Mouse (Mus musculus) G1E (cell line): ENCODE results near the gene Ifngr2.

Source experiments
- CTCF ChIP-seq: IDR thresholded peaks from 2 replicates; pipeline ENCODE4 v1.5.1; 2012; ENCODE audit warnings: low read depth, low read length, inconsistent platforms, mixed read lengths
- GATA1 ChIP-seq: IDR thresholded peaks from 2 replicates; pipeline ENCODE4 v1.6.1; 2012; ENCODE audit warnings: borderline replicate concordance, low read length, inconsistent platforms, mixed read lengths
- POLR2AphosphoS5 ChIP-seq: IDR thresholded peaks from 2 replicates; pipeline ENCODE4 v1.6.1; 2012; ENCODE audit warnings: low read depth, low read length, inconsistent platforms; ENCODE audit not compliant: insufficient replicate concordance

DNA sequence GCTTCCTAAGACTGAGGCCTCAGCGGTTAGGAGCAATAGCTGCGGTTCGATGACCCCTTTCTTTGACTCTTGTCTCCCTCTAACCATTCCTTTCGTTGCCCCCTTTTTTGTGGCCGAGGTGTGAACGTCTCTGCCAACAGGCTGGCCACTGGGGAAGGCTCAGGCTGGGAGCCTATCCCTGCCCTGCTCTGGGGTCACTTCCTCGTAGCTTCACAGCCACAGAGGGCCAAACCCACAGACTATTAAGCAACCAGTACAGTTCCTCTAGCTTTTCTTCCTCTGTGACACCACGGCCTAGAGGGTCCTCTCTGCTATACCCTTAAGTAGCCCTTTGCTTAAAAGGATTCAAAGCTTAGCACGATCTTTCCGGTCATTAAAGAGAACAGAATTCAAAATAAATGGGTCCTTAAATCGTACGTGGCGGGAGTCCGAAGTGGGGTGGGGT lies 459 bp upstream of the Ifngr2 start:
- TF ChIP-seq CTCF (no peak), GATA1 (no peak), POLR2AphosphoS5 (no peak)
